Mouse (Mus musculus): Measurements from ENCODE around the gene Lypd6. TPM values are rescaled to one million over a fixed set of nuclear protein-coding genes. Genes with fewer than 3 reads are reported as not detected.

The Lypd6 gene
- 0.08 and 0.65 TPM in 2 replicates for polyA plus RNA-seq (2015; fragmentation: Nextera tagmentation; extraction: Ambion mirVana)

- Histone ChIP-seq H3K9me3 (replicated peaks; ENCODE audit: control insufficient read depth, low read length) (no peaks in the 10 kb centered on the region), H3K9ac (ENCODE audit: low read depth, low read length) (no peak within 1 kb of the TSS), H3K4me3 (ENCODE audit: low read depth, low read length) (peak within 1 kb of the TSS; percentile 58), H3K36me3 (ENCODE audit: control insufficient read depth, insufficient read depth) (no peaks in the 10 kb centered on the region), H3K27ac (ENCODE audit: low read length) (no peak within 1 kb of the TSS), H3K4me1 (ENCODE audit: control insufficient read depth, low read depth, low read length) (no peaks in the 10 kb centered on the region), H3K4me2 (ENCODE audit: low read depth, low read length) (peak within 1 kb of the TSS; percentile 61), H3K27me3 (ENCODE audit: control insufficient read depth, insufficient read depth, low read depth, low read length) (peaks cover 23% of the 10 kb centered on the region)
- under 1% methylated on average over 76 of the region's 76 CpGs for WGBS (ENCODE audit: insufficient replicate concordance)
- ATAC-seq (ENCODE audit: low read depth): peak; percentile 81
These were observed at the start of gene Lypd6 for GRCm38 (mm10) chr2:50066246-50066967. Lypd6 (plus strand) TSS chr2:50066429.

- no peak overlapping the region for H3K4me2 ChIP-seq (ENCODE audit: low read depth, low read length)
- H3K27ac ChIP-seq (ENCODE audit: low read length): no peak overlapping the region
- H3K9ac ChIP-seq (ENCODE audit: low read depth, low read length): no peak overlapping the region
- no peaks in the 10 kb centered on the region for H3K27me3 ChIP-seq (ENCODE audit: control insufficient read depth, insufficient read depth, low read depth, low read length)
- ATAC-seq (ENCODE audit: low read depth): no peak
- no peaks in the 10 kb centered on the region for H3K4me1 ChIP-seq (ENCODE audit: control insufficient read depth, low read depth, low read length)
- H3K36me3 ChIP-seq (ENCODE audit: control insufficient read depth, insufficient read depth): no peaks in the 10 kb centered on the region
- H3K4me3 ChIP-seq (ENCODE audit: low read depth, low read length): no peak overlapping the region
- 64% methylated on average over 1 of the region's 1 CpGs for WGBS (ENCODE audit: insufficient replicate concordance)
- H3K9me3 ChIP-seq (replicated peaks; ENCODE audit: control insufficient read depth, low read length): no peaks in the 10 kb centered on the region
These were observed 46.8 kb upstream of the Lypd6 start for GRCm38 (mm10) chr2:50019477-50019876.

GRCm38 (mm10) chr2:50025549-50025948, 40.7 kb upstream of the Lypd6 start:
- no peak for ATAC-seq (ENCODE audit: low read depth)
- H3K9ac ChIP-seq (ENCODE audit: low read depth, low read length): no peak overlapping the region
- WGBS (ENCODE audit: insufficient replicate concordance): 64% methylated on average over 5 of the region's 5 CpGs
- no peaks in the 10 kb centered on the region for H3K9me3 ChIP-seq (replicated peaks; ENCODE audit: control insufficient read depth, low read length)
- H3K4me1 ChIP-seq (ENCODE audit: control insufficient read depth, low read depth, low read length): no peaks in the 10 kb centered on the region
- H3K27me3 ChIP-seq (ENCODE audit: control insufficient read depth, insufficient read depth, low read depth, low read length): no peaks in the 10 kb centered on the region
- no peak overlapping the region for H3K4me3 ChIP-seq (ENCODE audit: low read depth, low read length)
- H3K4me2 ChIP-seq (ENCODE audit: low read depth, low read length): no peak overlapping the region
- no peak overlapping the region for H3K27ac ChIP-seq (ENCODE audit: low read length)
- no peaks in the 10 kb centered on the region for H3K36me3 ChIP-seq (ENCODE audit: control insufficient read depth, insufficient read depth)

- H3K27ac ChIP-seq (ENCODE audit: low read length): no peak overlapping the region
- no peaks in the 10 kb centered on the region for H3K36me3 ChIP-seq (ENCODE audit: control insufficient read depth, insufficient read depth)
- H3K9ac ChIP-seq (ENCODE audit: low read depth, low read length): no peak overlapping the region
- WGBS (ENCODE audit: insufficient replicate concordance): 54% methylated on average over 8 of the region's 8 CpGs
- H3K9me3 ChIP-seq (replicated peaks; ENCODE audit: control insufficient read depth, low read length): no peaks in the 10 kb centered on the region
- ATAC-seq (ENCODE audit: low read depth): no peak
- H3K4me2 ChIP-seq (ENCODE audit: low read depth, low read length): no peak overlapping the region
- H3K4me3 ChIP-seq (ENCODE audit: low read depth, low read length): no peak overlapping the region
- H3K4me1 ChIP-seq (ENCODE audit: control insufficient read depth, low read depth, low read length): no peaks in the 10 kb centered on the region
- H3K27me3 ChIP-seq (ENCODE audit: control insufficient read depth, insufficient read depth, low read depth, low read length): no peaks in the 10 kb centered on the region
These were observed 37.3 kb upstream of the Lypd6 start for GRCm38 (mm10) chr2:50028930-50029329.

GRCm38 (mm10) chr2:50044170-50044870, 21.9 kb upstream of the Lypd6 start:
- Histone ChIP-seq H3K4me3 (ENCODE audit: low read depth, low read length) (no peak overlapping the region), H3K9ac (ENCODE audit: low read depth, low read length) (no peak overlapping the region), H3K4me2 (ENCODE audit: low read depth, low read length) (no peak overlapping the region), H3K9me3 (replicated peaks; ENCODE audit: control insufficient read depth, low read length) (no peaks in the 10 kb centered on the region), H3K27me3 (ENCODE audit: control insufficient read depth, insufficient read depth, low read depth, low read length) (no peaks in the 10 kb centered on the region), H3K4me1 (ENCODE audit: control insufficient read depth, low read depth, low read length) (no peaks in the 10 kb centered on the region), H3K27ac (ENCODE audit: low read length) (no peak overlapping the region), H3K36me3 (ENCODE audit: control insufficient read depth, insufficient read depth) (no peaks in the 10 kb centered on the region)
- no peak for ATAC-seq (ENCODE audit: low read depth)
- 56% methylated on average over 7 of the region's 7 CpGs for WGBS (ENCODE audit: insufficient replicate concordance)

GRCm38 (mm10) chr2:50044871-50045470, 21.3 kb upstream of the Lypd6 start:
- ATAC-seq (ENCODE audit: low read depth): no peak
- no peak overlapping the region for H3K27ac ChIP-seq (ENCODE audit: low read length)

GRCm38 (mm10) chr2:50045841-50046240, 20.4 kb upstream of the Lypd6 start:
- Histone ChIP-seq H3K4me2 (ENCODE audit: low read depth, low read length) (no peak overlapping the region), H3K27me3 (ENCODE audit: control insufficient read depth, insufficient read depth, low read depth, low read length) (no peaks in the 10 kb centered on the region), H3K9me3 (replicated peaks; ENCODE audit: control insufficient read depth, low read length) (no peaks in the 10 kb centered on the region), H3K27ac (ENCODE audit: low read length) (no peak overlapping the region), H3K36me3 (ENCODE audit: control insufficient read depth, insufficient read depth) (no peaks in the 10 kb centered on the region), H3K4me3 (ENCODE audit: low read depth, low read length) (no peak overlapping the region), H3K9ac (ENCODE audit: low read depth, low read length) (no peak overlapping the region), H3K4me1 (ENCODE audit: control insufficient read depth, low read depth, low read length) (no peaks in the 10 kb centered on the region)
- no peak for ATAC-seq (ENCODE audit: low read depth)
- WGBS (ENCODE audit: insufficient replicate concordance): 61% methylated on average over 4 of the region's 4 CpGs

More at GRCm38 (mm10) chr2:50044871-50045470, 21.3 kb upstream of the Lypd6 start:
- no peak overlapping the region for H3K4me2 ChIP-seq (ENCODE audit: low read depth, low read length)
- no peaks in the 10 kb centered on the region for H3K9me3 ChIP-seq (replicated peaks; ENCODE audit: control insufficient read depth, low read length)
- H3K4me3 ChIP-seq (ENCODE audit: low read depth, low read length): no peak overlapping the region
- no peak overlapping the region for H3K9ac ChIP-seq (ENCODE audit: low read depth, low read length)
- no peaks in the 10 kb centered on the region for H3K27me3 ChIP-seq (ENCODE audit: control insufficient read depth, insufficient read depth, low read depth, low read length)
- no peaks in the 10 kb centered on the region for H3K4me1 ChIP-seq (ENCODE audit: control insufficient read depth, low read depth, low read length)
- WGBS (ENCODE audit: insufficient replicate concordance): 60% methylated on average over 7 of the region's 7 CpGs
- H3K36me3 ChIP-seq (ENCODE audit: control insufficient read depth, insufficient read depth): no peaks in the 10 kb centered on the region

GRCm38 (mm10) chr2:50048442-50048841, 17.8 kb upstream of the Lypd6 start:
- no peaks in the 10 kb centered on the region for H3K27me3 ChIP-seq (ENCODE audit: control insufficient read depth, insufficient read depth, low read depth, low read length)
- H3K9ac ChIP-seq (ENCODE audit: low read depth, low read length): no peak overlapping the region
- H3K36me3 ChIP-seq (ENCODE audit: control insufficient read depth, insufficient read depth): no peaks in the 10 kb centered on the region
- no peak overlapping the region for H3K4me3 ChIP-seq (ENCODE audit: low read depth, low read length)
- H3K4me1 ChIP-seq (ENCODE audit: control insufficient read depth, low read depth, low read length): no peaks in the 10 kb centered on the region
- H3K27ac ChIP-seq (ENCODE audit: low read length): no peak overlapping the region
- no peaks in the 10 kb centered on the region for H3K9me3 ChIP-seq (replicated peaks; ENCODE audit: control insufficient read depth, low read length)
- ATAC-seq (ENCODE audit: low read depth): no peak
- no peak overlapping the region for H3K4me2 ChIP-seq (ENCODE audit: low read depth, low read length)

GRCm38 (mm10) chr2:50053893-50054292, 12.3 kb upstream of the Lypd6 start:
- Histone ChIP-seq H3K9ac (ENCODE audit: low read depth, low read length) (no peak overlapping the region), H3K9me3 (replicated peaks; ENCODE audit: control insufficient read depth, low read length) (no peaks in the 10 kb centered on the region), H3K4me1 (ENCODE audit: control insufficient read depth, low read depth, low read length) (no peaks in the 10 kb centered on the region), H3K4me2 (ENCODE audit: low read depth, low read length) (no peak overlapping the region), H3K36me3 (ENCODE audit: control insufficient read depth, insufficient read depth) (no peaks in the 10 kb centered on the region), H3K27me3 (ENCODE audit: control insufficient read depth, insufficient read depth, low read depth, low read length) (no peaks in the 10 kb centered on the region), H3K27ac (ENCODE audit: low read length) (no peak overlapping the region), H3K4me3 (ENCODE audit: low read depth, low read length) (no peak overlapping the region)
- ATAC-seq (ENCODE audit: low read depth): no peak
- 77% methylated on average over 1 of the region's 1 CpGs for WGBS (ENCODE audit: insufficient replicate concordance)
